Mouse (Mus musculus): ENCODE data around the gene Accsl.

The Accsl gene

GRCm38 (mm10) chr2:93869107-93869600 is at the start of gene Accsl:
Gene Accsl, minus strand, starts transcription at chr2:93869157.
- DNase-seq (ENCODE audit: low spot score in 2 of 2), result no peak

GRCm38 (mm10) chr2:93913552-93913951 is 44.6 kb upstream of the Accsl start:
- DNase-seq (ENCODE audit: low spot score in 2 of 2), result no peak

GRCm38 (mm10) chr2:93911942-93912341 is 43.0 kb upstream of the Accsl start:
- no peak for DNase-seq (ENCODE audit: low spot score in 2 of 2)

- DNase-seq (ENCODE audit: low spot score in 2 of 2), result no peak
Measured at GRCm38 (mm10) chr2:93909716-93910115, 40.8 kb upstream of the Accsl start.

- DNase-seq (ENCODE audit: low spot score in 2 of 2), result no peak
Measured at GRCm38 (mm10) chr2:93907519-93908294, 38.8 kb upstream of the Accsl start.

GRCm38 (mm10) chr2:93906316-93906715 is 37.4 kb upstream of the Accsl start:
- no peak for DNase-seq (ENCODE audit: low spot score in 2 of 2)

GRCm38 (mm10) chr2:93903415-93903814 is 34.5 kb upstream of the Accsl start:
- DNase-seq (ENCODE audit: low spot score in 2 of 2), result no peak

- DNase-seq (ENCODE audit: low spot score in 2 of 2), result no peak
Measured at GRCm38 (mm10) chr2:93902680-93903305, 33.8 kb upstream of the Accsl start.

- DNase-seq (ENCODE audit: low spot score in 2 of 2), result no peak
Measured at GRCm38 (mm10) chr2:93899397-93900380, 30.7 kb upstream of the Accsl start.

GRCm38 (mm10) chr2:93891611-93892280 is 22.8 kb upstream of the Accsl start:
- DNase-seq (ENCODE audit: low spot score in 2 of 2), result no peak

- no peak for DNase-seq (ENCODE audit: low spot score in 2 of 2)
Measured at GRCm38 (mm10) chr2:93890143-93890542, 21.2 kb upstream of the Accsl start.

GRCm38 (mm10) chr2:93889071-93889470 is 20.1 kb upstream of the Accsl start:
- no peak for DNase-seq (ENCODE audit: low spot score in 2 of 2)

GRCm38 (mm10) chr2:93888366-93888765 is 19.4 kb upstream of the Accsl start:
- no peak for DNase-seq (ENCODE audit: low spot score in 2 of 2)

- DNase-seq (ENCODE audit: low spot score in 2 of 2), result no peak
Measured at GRCm38 (mm10) chr2:93887273-93887672, 18.3 kb upstream of the Accsl start.

GRCm38 (mm10) chr2:93886013-93886794 is 17.2 kb upstream of the Accsl start:
- no peak for DNase-seq (ENCODE audit: low spot score in 2 of 2)

GRCm38 (mm10) chr2:93883066-93883465 is 14.1 kb upstream of the Accsl start:
- no peak for DNase-seq (ENCODE audit: low spot score in 2 of 2)

- DNase-seq (ENCODE audit: low spot score in 2 of 2), result no peak
Measured at GRCm38 (mm10) chr2:93881640-93882367, 12.8 kb upstream of the Accsl start.

- no peak for DNase-seq (ENCODE audit: low spot score in 2 of 2)
Measured at GRCm38 (mm10) chr2:93880981-93881380, 12.0 kb upstream of the Accsl start.

GRCm38 (mm10) chr2:93880450-93880849 is 11.5 kb upstream of the Accsl start:
- no peak for DNase-seq (ENCODE audit: low spot score in 2 of 2)

- DNase-seq (ENCODE audit: low spot score in 2 of 2), result no peak
Measured at GRCm38 (mm10) chr2:93877005-93877404, 8.0 kb upstream of the Accsl start.
